Mouse (Mus musculus) urinary bladder, postnatal 25 days (tissue): ENCODE results near the gene Vcam1.
A peak's percentile ranks its signal among the peaks of the same experiment; 100 is the strongest.

ENCODE experiments used
- DNase-seq: peaks from one replicate; pipeline ENCODE4 v3.0.0; 2022; ENCODE audit warnings: low spot score

Vcam1 gene

GRCm38 (mm10) chr3:116085962-116086361, 43.5 kb downstream of the Vcam1 start:
- no peak for DNase-seq

DNA sequence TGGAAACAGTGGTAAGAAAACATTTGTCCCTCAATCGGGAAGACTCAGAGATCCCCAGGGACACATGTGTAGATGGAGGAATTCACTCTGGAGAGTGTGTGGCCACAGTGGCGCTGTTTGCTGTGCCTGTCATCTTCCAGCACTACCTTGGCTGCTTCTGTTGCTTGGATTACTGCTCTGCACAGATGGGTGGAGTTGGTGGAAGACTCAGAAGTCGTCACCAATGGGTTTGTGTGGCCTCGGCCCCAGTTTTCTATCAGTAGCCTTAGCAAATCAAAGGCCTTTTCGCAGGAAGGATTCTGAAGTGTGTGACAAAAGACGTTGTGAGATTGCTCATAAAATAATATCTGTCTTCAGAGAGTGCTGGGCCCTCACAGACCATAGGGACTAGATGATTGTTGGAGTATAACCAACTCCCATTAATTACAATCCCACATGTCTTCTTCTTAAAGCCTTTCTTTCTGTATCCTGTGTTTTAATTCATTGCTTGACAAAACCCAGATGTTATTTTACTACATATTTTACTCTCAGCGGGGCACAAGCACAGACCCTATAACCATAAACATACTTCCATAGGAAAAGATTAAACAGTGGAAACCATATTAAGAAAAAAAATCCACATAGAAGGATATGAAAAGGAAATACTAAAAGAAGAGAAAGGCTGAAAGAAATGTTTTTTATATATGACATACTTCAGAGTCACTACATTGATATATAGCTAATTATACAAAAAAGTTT, 48.4 kb downstream of the Vcam1 start:
- DNase-seq = no peak

DNA sequence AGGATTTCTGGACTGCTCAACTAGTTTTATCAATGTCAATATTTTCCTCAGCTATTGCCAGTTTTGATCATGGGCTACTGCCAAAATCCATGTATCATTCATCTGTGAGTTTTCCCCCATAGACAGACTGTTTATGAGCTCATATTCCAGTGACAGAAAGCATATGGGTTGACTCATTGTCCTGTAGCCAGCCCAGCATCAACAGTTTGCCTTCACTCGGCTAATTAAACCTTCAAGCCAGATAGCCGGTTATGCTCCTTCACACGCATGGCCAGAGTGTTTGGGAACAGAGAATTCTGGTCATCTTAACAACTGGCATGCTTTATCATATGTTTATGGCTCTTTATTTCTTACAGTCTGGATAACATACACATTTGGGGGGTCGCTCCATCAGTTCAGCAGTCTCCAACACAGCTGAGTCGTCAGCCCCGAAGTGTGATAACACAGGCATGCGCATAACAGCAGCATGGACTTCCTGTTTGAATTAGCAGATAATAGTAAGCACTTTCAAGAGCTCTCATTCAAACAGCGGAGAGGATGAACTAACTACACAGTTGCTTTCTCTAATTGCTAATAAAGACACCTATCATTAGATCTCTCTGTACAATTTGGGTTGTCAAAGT, 49.2 kb downstream of the Vcam1 start:
- peak; percentile 5 for DNase-seq

DNA sequence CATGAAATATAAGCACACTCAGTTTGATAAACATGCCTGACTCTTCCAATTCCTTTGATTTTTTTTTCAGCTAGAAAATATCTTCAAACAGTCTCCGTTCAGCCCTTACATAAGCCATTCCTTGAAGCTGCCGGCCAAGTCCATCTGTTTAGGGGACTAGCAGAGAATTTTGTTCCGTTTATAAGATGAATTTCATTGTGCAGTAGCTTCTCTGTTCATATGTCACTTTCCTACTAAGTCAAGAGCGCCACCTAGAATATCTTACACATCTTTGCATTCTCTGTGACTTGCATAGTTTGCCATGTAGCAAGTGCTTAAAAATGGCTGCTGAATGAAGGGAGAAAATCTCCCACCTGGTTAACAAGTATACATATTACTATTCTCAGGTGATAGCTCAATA, 51.0 kb downstream of the Vcam1 start:
- DNase-seq = no peak

DNA sequence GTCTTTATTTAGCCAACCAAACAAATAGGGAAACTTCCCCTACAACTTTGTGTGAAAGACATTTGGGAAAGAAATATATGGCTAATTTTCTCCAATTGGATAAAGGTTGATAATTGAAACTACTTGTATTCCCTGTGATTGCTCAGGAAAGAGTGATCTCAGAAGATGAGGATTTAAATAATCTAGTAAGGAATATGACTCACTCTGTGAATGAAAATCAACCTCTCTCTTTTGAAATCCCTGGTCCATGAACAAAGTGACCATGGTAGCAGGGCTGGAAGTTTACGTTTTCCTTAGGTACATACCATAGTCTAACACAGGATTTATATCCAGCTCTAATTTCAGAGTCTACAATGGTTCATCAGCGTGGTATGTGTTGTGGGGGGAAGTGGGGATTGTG, 52.7 kb downstream of the Vcam1 start:
- no peak for DNase-seq

GRCm38 (mm10) chr3:116072584-116072983, 56.9 kb downstream of the Vcam1 start:
- no peak for DNase-seq

GRCm38 (mm10) chr3:116062141-116062540, 67.3 kb downstream of the Vcam1 start:
- no peak for DNase-seq

DNA sequence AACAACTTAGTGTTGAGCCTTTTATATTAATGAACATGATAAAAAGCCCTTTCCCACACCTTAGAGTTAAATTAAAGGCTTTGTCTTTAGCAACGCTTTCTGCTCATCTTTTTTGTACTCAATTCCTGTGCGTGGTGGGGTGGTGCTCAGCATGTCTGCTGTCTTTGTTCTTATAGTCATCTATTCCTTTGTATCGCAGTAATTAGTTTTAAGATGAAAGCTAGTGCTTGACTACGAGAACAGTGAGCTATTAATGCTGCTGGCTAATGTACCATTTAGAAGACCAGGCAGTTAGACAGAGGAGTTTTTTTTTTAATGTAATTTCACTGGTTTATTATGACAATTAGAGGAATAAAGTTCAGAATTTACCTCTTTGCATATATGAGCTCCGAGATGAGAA, 69.2 kb downstream of the Vcam1 start:
- DNase-seq = no peak
